ENCODE assay signal across 9 mouse cellular contexts in the genomic region with DNA sequence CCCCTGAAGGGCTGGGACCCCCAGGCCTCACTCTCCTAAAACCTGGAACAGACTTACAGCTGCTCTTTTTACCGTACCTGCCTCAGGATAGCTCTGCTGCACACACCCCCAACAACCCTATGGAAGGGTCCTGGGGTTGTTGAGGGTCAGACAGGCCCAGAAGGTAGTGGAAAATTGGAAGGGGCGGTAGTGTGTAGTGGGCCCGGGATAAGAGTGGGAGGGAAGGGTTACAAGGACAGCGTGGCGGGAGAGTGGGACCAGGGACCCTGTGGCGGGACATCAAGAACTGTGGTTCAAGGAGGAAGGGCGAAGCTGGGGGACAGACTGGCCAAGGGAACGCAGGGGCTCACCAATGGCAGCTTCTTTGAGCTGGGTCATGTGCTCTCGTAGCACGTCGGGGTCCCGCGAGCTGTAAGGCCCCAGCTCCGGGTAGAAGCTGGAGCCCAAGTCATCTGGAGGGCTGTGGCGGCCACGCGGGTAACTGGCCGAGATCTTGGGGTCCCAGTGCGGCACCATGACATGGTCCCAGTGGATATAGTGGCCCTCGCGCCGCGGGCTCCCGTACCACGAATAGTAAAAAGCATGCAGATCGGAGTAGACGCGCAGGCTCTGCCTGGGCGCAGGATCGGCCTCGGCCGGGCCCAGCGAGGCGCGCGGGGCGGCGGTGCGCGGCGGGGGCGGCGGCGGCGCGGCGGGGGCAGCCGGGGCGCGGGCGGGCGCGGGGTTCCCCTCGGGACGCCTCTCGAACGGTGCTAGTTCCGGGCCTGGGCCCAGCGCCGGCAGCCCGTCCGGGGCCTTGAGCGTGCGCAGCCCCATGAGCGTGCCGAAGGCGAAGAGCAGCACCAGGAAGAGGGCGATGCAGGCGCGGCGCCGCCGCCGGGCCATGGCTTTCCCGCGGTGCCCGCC. TPM values are rescaled to one million over a fixed set of nuclear protein-coding genes. Genes with fewer than 3 reads are reported as not detected.
DNase-seq lines count a peak whose midpoint lies in the region; ATAC-seq and TF ChIP-seq lines count a peak whose summit lies in the region.
"Had no signal": no experiment of that assay in that cellular context is flagged by ENCODE, and none has a peak within 500 bp of the region (broad histone marks: within the 10 kb centered on the region; RNA-seq: fewer than 3 reads in every experiment).

A gene (minus strand): TSS at position 889 of the 906 bp plus-strand sequence.

- peaks cover 31% of the 10 kb centered on the region for H3K27me3 ChIP-seq in kidney, embryonic 14.5 days (ENCODE audit: control insufficient read depth, insufficient read depth, low read length)
- H3K27me3 ChIP-seq in forebrain, embryonic 11.5 days (ENCODE audit: control insufficient read depth, insufficient read depth, low read length) = peaks cover 2% of the 10 kb centered on the region; the same call in 1 of the 2 replicates

- intact Hi-C loops in left cerebral cortex, postnatal 36 days (cut with DNase I) = loop anchor here (1.0 kb wide), 1 partner anchor 31 kb away; no protein-coding TSS in a partner anchor

- TF ChIP-seq POLR2A in olfactory bulb, adult 2 months (IDR thresholded peaks at IDR 0.05; ENCODE audit: insufficient read depth, low read depth, low read length) = no peak

- H3K36me3 ChIP-seq in kidney, embryonic 14.5 days (ENCODE audit: control insufficient read depth, insufficient read depth, low read length) = peaks cover 6% of the 10 kb centered on the region; the same call in 1 of the 2 replicates
- no peaks in the 10 kb centered on the region for H3K36me3 ChIP-seq in forebrain, embryonic 11.5 days (ENCODE audit: control insufficient read depth, insufficient read depth, low read length)

- no peaks in the 10 kb centered on the region for H3K9me3 ChIP-seq in kidney, embryonic 14.5 days (ENCODE audit: control insufficient read depth, low read length)
- H3K9me3 ChIP-seq in forebrain, embryonic 11.5 days (ENCODE audit: control insufficient read depth, low read length) = no peaks in the 10 kb centered on the region

- H3K9ac ChIP-seq in kidney, embryonic 14.5 days (ENCODE audit: low read depth, low read length) = peak within 1 kb of the TSS; percentile 45; the same call in 1 of the 2 replicates
- peak within 1 kb of the TSS; percentile 82 for H3K9ac ChIP-seq in forebrain, embryonic 11.5 days (ENCODE audit: low read length)

- peaks cover 4% of the 10 kb centered on the region; the same call in 1 of the 2 replicates for H3K4me1 ChIP-seq in kidney, embryonic 14.5 days (ENCODE audit: control insufficient read depth, insufficient read depth, low read length)
- H3K4me1 ChIP-seq in forebrain, embryonic 11.5 days (replicated peaks; ENCODE audit: control insufficient read depth, insufficient read depth, low read length) = no peaks in the 10 kb centered on the region; the same call in 1 of the 2 replicates
- H3K4me1 ChIP-seq in olfactory bulb, adult 2 months (ENCODE audit: control insufficient read depth, insufficient read depth, low read length) = peaks cover 11% of the 10 kb centered on the region; the same call in 1 of the 2 replicates

- 5% methylated on average over 50 of the region's 77 CpGs for WGBS in kidney, embryonic 14.5 days
- 2% methylated on average over 67 of the region's 77 CpGs for WGBS in forebrain, embryonic 11.5 days
- 1% methylated on average over 76 of the region's 77 CpGs for WGBS in olfactory bulb, adult 2 months

- peak; percentile 44; the same call in 1 of the 2 replicates for ATAC-seq in kidney, embryonic 14.5 days (ENCODE audit: low FRiP score, low TSS enrichment)
- peak; percentile 31; the same call in 1 of the 2 replicates for ATAC-seq in forebrain, embryonic 11.5 days (replicated peaks; ENCODE audit: low FRiP score)

- no peak for TF ChIP-seq CTCF in olfactory bulb, adult 2 months (IDR thresholded peaks at IDR 0.05; ENCODE audit: insufficient read depth, low read depth, low read length)

- peak within 1 kb of the TSS; percentile 48 for H3K4me3 ChIP-seq in kidney, embryonic 14.5 days (ENCODE audit: low read length)
- H3K4me3 ChIP-seq in forebrain, embryonic 11.5 days (ENCODE audit: low read depth, low read length) = peak within 1 kb of the TSS; percentile 68
- H3K4me3 ChIP-seq in olfactory bulb, adult 2 months (ENCODE audit: insufficient read depth, low read depth, low read length) = peak within 1 kb of the TSS; percentile 70
- H3K4me3 ChIP-seq: myocyte had no signal

- peak within 1 kb of the TSS; percentile 89 for H3K4me2 ChIP-seq in kidney, embryonic 14.5 days (replicated peaks; ENCODE audit: low read depth, low read length)
- H3K4me2 ChIP-seq in forebrain, embryonic 11.5 days (ENCODE audit: low read depth, low read length, severe bottlenecking) = peak within 1 kb of the TSS; percentile 79

- no peak for DNase-seq in kidney, postnatal 4 days
- DNase-seq in brain, adult 2 months (ENCODE audit: low read depth, low spot score) = peak; percentile 42
- peak; percentile 62 for DNase-seq in forebrain, embryonic 11.5 days (ENCODE audit: low spot score)
- DNase-seq in left cerebral cortex, postnatal 36 days (ENCODE audit: low spot score in 2 of 2) = no peak
- DNase-seq in thymus, adult 18-20 months = no peak
- DNase-seq in kidney, adult 8-10 months = no peak

- no peak within 1 kb of the TSS for H3K27ac ChIP-seq in kidney, embryonic 14.5 days (ENCODE audit: low read depth, low read length)
- no peak within 1 kb of the TSS for H3K27ac ChIP-seq in forebrain, embryonic 11.5 days (ENCODE audit: low read depth, low read length)
- peak within 1 kb of the TSS; percentile 69 for H3K27ac ChIP-seq in olfactory bulb, adult 2 months (ENCODE audit: insufficient read depth, low read depth, low read length)

RNA-seq across cellular contexts. Expression of the gene that starts here (rescaled TPM):
- 0.66 and 0.81 TPM in 2 replicates for polyA plus RNA-seq in kidney, embryonic 14.5 days (2014; fragmentation: Nextera tagmentation; extraction: Ambion mirVana)
- 7.3 and 10.3 TPM in 2 replicates for polyA plus RNA-seq in forebrain, embryonic 11.5 days (2014; fragmentation: Nextera tagmentation; extraction: Ambion mirVana)
- 10 to 100 TPM; 48.4 to 58.0 TPM for total RNA-seq in left cerebral cortex, postnatal 36 days (2021)
- polyA plus RNA-seq in olfactory bulb, adult 2 months (2012; ENCODE audit: insufficient read depth, insufficient read length, low replicate concordance, missing spikeins) = not detected in 2 replicates
- polyA plus RNA-seq: myocyte had no signal

Comparison
In these comparisons a context has a peak if more than half of its experiments do, and no peak if none do; other contexts are left out.
1. Peak in ATAC-seq, H3K4me3 ChIP-seq, H3K9ac ChIP-seq and H3K4me2 ChIP-seq in kidney, embryonic 14.5 days; RNA of the gene not detected or under 1 TPM.
2. DNase-seq: peak in brain, adult 2 months (single experiment) and forebrain, embryonic 11.5 days (single experiment); none in kidney, postnatal 4 days (0 of 2), left cerebral cortex, postnatal 36 days (0 of 2), thymus, adult 18-20 months (0 of 2) and kidney, adult 8-10 months (0 of 2).
3. Peak in every context shown above with its lines, with median percentiles within 50 percentile points of each other: H3K4me3 ChIP-seq.